Mouse (Mus musculus): Measurements from ENCODE around the gene Hspbp1.

Hspbp1 gene

DNA sequence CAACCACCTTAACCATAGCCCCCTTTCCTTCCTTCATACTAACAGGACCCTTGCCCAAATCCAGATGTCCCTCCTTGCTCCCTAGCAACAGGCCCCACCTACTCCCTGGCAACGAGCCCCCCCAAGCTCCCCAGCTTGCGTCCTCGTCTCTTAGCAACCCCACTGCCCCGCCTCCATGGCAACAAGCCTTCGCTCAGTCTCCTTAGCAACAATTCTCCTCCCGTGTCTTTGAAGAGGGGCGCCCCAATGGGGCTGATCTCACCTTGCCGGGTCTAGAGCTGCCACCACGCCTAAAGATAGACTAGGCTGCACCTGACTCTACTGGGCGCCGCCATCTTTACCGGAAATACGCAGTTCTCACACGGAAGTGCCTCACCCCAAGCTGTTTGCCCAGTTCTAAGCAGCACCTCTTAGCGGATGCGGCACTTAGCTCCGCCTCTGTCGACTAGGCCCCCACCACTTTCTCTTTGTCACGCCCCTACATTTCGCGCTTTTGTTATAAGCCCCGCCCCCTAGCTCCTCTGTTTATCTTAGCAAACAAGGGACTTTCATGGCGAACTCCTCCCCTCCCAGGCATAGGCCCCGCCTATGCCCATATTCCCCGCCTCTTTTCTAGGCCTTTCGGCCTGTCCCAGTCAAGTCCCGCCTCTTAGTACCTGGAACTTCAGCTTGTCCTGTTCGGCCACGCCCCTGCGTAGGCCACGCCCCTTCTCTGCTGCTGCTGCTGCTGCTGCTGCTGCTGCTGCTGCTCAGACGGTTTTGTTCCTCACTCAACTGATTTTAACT lies at the start of gene Hspbp1:
TSS of gene Hspbp1 (minus strand) at position 437 of the 786 bp plus-strand sequence.
- in situ Hi-C loops (cut with MboI, MseI), result no loop called here

DNA sequence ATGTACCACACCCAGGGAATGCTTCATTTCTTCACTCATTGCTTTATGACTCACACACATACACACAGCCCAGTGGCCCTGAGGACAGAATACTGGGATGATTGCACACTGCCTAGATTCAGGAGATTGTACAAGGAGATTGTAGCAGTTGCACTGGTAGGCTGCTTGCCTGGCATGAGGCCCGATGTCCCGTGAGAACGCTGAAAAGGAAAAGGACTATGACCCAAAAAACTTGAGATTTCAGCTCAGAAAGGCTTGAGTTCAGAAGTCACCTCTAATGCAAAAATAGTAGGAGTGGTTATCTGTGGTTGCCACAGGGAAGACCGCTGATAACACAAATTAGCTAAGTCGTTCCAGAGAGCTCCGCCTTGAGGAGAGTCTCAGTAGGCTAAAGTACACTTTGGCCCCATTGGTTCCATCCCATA lies 48.1 kb upstream of the Hspbp1 start:
- in situ Hi-C loops (cut with MboI, MseI), result no loop called here

GRCm38 (mm10) chr7:4731090-4731489 lies 46.2 kb upstream of the Hspbp1 start:
- in situ Hi-C loops (cut with MboI, MseI), result no loop called here

GRCm38 (mm10) chr7:4725169-4725568 lies 40.3 kb upstream of the Hspbp1 start, which contains the start of gene Tmem150b:
TSS of gene Tmem150b (minus strand) at chr7:4725249.
- in situ Hi-C loops (cut with MboI, MseI), result no loop called here

GRCm38 (mm10) chr7:4724359-4724758 lies 39.5 kb upstream of the Hspbp1 start:
- in situ Hi-C loops (cut with MboI, MseI), result no loop called here

- in situ Hi-C loops (cut with MboI, MseI), result no loop called here
Observed at GRCm38 (mm10) chr7:4723508-4723907, 38.6 kb upstream of the Hspbp1 start.

- in situ Hi-C loops (cut with MboI, MseI), result no loop called here
Observed at GRCm38 (mm10) chr7:4719276-4719675, 34.4 kb upstream of the Hspbp1 start.

DNA sequence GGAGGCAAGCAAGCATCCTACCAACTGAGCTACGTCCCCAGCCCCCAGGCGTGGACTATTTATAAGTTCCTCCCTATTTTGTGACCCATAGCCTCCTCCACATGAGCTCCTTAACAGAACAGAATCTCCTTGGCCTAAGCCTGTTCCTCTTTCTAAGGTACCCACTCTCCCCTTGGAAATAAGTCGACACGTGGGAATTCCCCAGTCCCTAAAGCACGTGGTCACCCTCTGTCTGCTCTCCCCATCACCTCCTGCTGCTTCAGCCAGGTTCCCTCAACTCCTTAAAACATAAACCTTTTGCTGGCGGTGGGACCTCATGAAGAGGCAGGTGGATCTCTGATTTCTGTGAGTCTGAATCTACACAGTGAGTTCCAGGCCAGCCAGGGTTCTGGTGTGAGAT lies 32.1 kb upstream of the Hspbp1 start:
- in situ Hi-C loops (cut with MboI, MseI), result no loop called here

GRCm38 (mm10) chr7:4712594-4712993 lies 27.7 kb upstream of the Hspbp1 start:
- in situ Hi-C loops (cut with MboI, MseI), result no loop called here

GRCm38 (mm10) chr7:4705098-4705497 lies 20.2 kb upstream of the Hspbp1 start:
- in situ Hi-C loops (cut with MboI, MseI), result no loop called here

- in situ Hi-C loops (cut with MboI, MseI), result no loop called here
Observed at GRCm38 (mm10) chr7:4703195-4703594, 18.3 kb upstream of the Hspbp1 start.

- in situ Hi-C loops (cut with MboI, MseI), result no loop called here
Observed at GRCm38 (mm10) chr7:4702334-4702733, 17.5 kb upstream of the Hspbp1 start.

- in situ Hi-C loops (cut with MboI, MseI), result loop anchor here (5.0 kb wide), 1 partner anchor 94 kb away; the partner anchor contains the start of gene Tmem238
Observed at GRCm38 (mm10) chr7:4693004-4693403, 8.1 kb upstream of the Hspbp1 start.

DNA sequence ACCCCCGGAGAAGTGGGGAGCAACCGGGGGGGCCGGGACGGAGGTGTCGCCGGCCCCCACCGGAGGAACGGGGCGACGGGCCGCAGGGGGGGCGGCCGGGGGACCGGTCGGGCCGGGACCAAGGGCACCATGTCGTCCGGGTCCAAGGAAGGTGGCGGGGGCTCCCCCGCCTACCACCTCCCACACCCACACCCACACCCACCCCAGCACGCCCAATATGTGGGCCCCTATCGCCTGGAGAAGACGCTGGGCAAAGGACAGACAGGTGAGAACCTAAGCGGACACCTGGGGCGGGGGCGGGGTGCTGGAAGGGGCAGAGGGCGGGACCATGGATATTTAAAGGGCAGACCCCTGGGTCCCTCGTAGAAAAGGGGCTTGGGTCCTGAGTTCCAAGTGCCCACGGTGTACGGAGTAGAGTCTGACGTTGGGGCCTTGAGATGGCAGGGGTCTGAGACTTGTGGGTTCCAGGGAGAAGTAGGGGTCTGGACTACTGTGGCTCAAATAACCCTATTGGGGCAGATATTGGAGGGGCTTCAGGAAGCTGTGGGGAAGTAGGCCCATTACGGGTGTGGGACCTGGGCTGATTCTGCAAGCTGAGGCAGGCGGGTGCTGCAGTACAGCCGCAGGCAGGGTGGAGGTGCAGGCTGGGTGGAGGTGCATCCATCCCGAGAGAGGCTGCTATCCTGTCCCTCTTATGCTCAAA lies 6.2 kb upstream of the Hspbp1 start:
- in situ Hi-C loops (cut with MboI, MseI), result loop anchor here (5.0 kb wide), 1 partner anchor 96 kb away; the partner anchor contains the start of gene Tmem238

GRCm38 (mm10) chr7:4690387-4690786 lies 5.5 kb upstream of the Hspbp1 start, which contains the start of gene Brsk1:
TSS of gene Brsk1 (plus strand) at chr7:4690604.
- in situ Hi-C loops (cut with MboI, MseI), result loop anchor here (5.0 kb wide), 1 partner anchor 97 kb away; the partner anchor contains the start of gene Tmem238

DNA sequence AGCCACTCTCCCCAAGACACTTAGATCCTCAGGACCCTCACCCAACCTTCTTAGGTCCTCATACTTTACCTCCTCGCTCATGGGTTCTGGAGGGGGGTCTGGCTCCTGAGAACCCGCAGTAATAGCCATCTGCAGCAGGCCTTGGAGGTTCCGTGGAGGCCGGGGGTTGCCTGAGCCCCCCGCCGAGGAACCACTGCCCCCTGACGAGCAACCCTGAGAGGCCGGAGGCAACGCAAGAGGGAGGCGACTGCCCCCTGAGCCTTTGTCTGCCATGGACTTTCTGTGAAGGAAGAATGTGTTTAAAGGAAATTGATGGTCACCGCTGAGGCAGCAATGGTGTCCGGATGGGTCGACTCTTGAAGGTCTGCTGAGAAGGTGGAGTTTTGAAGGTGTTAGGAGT lies 665 bp downstream of the Hspbp1 start:
- in situ Hi-C loops (cut with MboI, MseI), result no loop called here

- in situ Hi-C loops (cut with MboI, MseI), result no loop called here
Observed at GRCm38 (mm10) chr7:4683307-4683706, 1.6 kb downstream of the Hspbp1 start.

DNA sequence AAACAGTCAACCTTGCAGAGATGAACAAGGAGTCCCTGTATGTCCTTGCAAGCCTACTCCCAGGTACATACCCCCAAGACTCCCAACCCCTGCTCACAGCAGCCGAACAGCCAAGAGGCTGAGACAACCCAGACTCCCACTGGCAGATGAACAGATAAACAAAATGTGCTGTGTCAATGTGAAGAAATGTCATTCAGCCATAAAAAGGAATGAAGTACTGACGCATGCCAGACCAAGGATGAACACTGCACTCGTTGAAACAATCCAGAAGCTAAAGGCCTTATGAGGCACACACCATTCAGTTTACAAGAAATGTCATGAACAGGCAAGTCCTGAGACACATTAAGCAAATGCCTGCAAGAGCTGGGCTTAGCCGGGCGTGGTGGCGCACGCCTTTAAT lies 9.7 kb downstream of the Hspbp1 start:
- in situ Hi-C loops (cut with MboI, MseI), result loop anchor here (10.0 kb wide), 1 partner anchor 120 kb away; the partner anchor contains the start of gene Rpl28

- in situ Hi-C loops (cut with MboI, MseI), result loop anchor here (10.0 to 25.0 kb wide), 2 partner anchors 121 to 1037 kb away; partner anchors contain the start of genes Cnot3, Prpf31, Rpl28 and Tfpt
Observed at GRCm38 (mm10) chr7:4674114-4674731, 10.6 kb downstream of the Hspbp1 start.

GRCm38 (mm10) chr7:4671956-4672355 lies 12.9 kb downstream of the Hspbp1 start:
- in situ Hi-C loops (cut with MboI, MseI), result loop anchor here (10.0 to 25.0 kb wide), 2 partner anchors 123 to 1035 kb away; partner anchors contain the start of genes Cnot3, Prpf31, Rpl28 and Tfpt

DNA sequence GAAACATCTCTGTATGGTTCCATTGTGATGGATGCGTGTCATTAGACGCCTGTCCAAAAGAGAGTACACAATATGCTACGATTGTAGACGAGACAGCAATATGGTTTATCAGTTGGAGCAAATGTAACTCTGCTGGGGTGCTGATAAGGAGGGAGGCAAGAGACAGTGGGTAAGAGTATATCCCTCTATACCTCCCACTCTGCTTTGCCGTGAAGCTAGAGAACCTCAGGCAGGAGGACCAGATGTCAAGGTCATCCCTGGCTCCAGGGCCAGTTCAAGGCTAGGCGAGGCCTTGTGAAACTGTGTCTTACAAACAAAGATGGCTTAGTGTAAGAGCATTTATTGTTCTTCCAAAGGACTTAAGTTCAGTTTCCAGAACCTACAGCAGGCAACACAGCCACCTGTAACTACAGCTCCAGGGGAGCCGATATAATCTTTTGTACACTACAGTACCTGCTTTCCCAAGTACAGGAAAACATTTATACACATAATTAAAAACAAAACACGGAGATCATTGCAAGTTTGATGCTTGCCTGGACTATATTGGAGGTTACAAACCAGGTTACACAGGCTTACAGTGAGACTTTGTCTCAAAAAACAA lies 14.1 kb downstream of the Hspbp1 start:
- in situ Hi-C loops (cut with MboI, MseI), result loop anchor here (10.0 to 25.0 kb wide), 2 partner anchors 124 to 1033 kb away; partner anchors contain the start of genes Cnot3, Prpf31, Rpl28 and Tfpt

Data from T-helper 1 cell (primary cell).